Mouse (Mus musculus): Measurements from ENCODE around the gene Cerk.
"Not testable (repeated sequence)": the region's sequence is repeated elsewhere in the genome, so short reads cannot be mapped to it uniquely, and the experiment has no call there.

Gene Cerk

DNA sequence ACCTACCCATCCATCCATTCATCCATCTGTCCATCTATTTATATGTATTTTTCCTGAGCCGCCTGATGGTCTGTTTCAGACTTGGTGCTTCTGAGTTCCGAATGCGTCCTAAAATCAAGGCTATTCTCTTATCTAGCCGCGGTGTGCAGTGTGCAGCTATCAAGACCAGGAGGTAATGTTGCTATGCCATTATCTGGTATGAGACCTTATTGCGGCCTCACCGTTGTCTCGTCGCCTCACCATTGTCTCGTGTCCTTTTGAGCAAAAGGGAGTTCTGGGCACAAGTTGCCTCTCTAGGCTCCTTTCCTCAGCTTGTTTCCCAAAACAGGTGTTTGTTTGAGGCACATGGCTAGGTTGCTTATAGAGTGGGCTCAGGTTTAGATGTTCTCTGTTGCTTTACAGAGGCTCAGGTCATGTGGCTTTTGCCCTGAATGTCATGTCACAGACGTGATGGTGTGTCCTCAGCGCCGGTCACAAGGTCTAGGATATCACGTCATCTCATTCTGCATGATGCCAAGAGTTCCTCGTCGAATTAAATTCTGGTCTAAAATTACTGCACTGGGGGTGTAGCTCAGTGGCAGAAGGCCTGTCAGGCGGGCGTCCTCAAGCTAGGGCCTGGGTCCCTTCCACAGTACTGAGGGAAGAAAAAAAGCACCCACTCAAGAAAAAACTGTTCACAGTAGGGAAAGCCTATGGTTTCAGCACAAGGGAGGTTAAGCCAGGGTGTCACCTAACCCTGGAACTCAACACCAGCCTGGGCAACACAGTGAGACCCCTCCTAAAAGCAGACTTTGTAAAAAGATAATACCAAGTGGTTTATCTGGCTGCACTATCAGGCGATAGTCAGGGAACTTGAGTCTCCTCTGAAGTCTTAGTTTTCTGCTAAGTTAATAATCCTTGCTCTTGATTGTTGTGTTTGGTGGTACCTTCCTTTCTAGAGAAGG lies 81.3 kb downstream of the Cerk start:
- in situ Hi-C loops (cut with MboI; ENCODE audit: unreplicated experiment in 2 of 2): no loop called here

DNA sequence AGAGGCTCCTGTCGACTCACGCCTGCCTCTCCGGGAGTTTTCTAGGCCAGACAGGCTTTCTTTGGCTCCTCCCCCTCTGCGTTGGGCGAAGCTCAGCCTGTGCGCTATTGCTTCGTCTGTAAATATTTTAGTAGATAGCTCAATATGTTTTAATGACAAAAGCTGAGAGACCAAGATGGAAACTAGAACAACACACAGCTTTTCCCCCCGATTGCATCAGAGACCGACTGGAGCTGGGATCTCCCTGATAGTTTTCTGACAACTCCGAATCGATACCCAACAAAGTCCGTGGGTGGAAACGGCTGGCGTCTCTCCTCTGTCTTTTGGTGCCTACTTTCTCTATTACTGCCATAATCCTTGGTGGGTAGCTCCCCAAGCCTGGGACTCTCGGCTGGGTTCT lies 83.6 kb downstream of the Cerk start:
- in situ Hi-C loops (cut with MboI; ENCODE audit: unreplicated experiment in 2 of 2): no loop called here

DNA sequence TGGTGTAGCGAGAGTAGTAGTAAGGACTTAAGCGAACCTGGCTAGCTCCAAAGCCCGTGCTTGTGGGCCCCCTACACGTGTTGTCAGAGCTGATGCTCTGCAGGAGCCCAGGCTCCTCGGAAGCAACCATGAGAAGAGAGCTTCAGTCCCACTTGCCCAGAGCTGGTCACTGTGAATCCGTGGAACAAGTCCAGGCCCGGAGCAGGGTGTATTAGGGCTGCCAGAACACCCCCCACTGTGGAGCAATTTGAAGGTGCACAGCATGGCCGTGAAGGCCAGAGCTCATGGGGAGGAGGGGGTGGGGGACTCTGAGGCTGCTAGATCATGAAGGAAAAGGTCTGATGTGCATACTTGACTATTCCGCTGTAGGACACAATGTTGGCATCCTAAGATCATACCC lies 84.4 kb downstream of the Cerk start:
- in situ Hi-C loops (cut with MboI; ENCODE audit: unreplicated experiment in 2 of 2): no loop called here

DNA sequence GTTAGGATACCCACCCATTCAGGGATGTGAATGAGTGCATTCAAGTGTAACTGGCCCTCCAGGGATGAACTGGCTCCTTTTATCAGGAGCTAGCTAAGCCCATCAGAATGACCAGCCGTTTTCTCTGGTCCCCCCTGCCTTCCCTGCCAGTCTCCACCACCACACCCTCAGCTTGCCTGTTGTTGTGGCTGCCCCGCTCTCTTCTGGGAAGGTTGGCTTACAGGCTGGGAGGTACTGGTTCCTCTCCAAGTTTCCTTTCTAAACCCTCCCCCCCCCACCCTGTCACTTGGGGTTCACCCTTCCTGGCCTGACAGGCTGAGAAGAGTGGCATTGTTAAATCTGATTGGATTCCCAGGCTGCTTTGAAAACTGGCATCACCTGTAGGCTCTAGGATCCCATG lies 88.1 kb downstream of the Cerk start:
- in situ Hi-C loops (cut with MboI; ENCODE audit: unreplicated experiment in 2 of 2): no loop called here

DNA sequence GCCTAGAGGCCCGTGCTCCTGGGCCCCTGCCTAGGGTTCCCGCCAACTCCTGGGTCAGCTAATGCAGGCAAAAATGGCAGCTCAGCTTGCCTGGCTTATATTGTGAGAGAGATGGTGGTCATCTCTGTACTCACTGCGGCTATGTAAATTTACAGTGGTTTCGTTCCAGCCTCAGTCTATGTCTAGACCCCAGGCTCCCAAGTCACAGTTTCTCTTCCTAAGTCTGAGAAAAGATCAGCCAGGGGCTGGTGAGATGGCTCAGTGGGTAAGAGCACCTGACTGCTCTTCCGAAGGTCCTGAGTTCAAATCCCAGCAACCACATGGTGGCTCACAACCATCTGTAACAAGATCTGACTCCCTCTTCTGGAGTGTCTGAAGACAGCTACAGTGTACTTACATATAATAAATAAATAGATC lies 89.3 kb downstream of the Cerk start:
- in situ Hi-C loops (cut with MboI; ENCODE audit: unreplicated experiment in 2 of 2): not testable (repeated sequence)

DNA sequence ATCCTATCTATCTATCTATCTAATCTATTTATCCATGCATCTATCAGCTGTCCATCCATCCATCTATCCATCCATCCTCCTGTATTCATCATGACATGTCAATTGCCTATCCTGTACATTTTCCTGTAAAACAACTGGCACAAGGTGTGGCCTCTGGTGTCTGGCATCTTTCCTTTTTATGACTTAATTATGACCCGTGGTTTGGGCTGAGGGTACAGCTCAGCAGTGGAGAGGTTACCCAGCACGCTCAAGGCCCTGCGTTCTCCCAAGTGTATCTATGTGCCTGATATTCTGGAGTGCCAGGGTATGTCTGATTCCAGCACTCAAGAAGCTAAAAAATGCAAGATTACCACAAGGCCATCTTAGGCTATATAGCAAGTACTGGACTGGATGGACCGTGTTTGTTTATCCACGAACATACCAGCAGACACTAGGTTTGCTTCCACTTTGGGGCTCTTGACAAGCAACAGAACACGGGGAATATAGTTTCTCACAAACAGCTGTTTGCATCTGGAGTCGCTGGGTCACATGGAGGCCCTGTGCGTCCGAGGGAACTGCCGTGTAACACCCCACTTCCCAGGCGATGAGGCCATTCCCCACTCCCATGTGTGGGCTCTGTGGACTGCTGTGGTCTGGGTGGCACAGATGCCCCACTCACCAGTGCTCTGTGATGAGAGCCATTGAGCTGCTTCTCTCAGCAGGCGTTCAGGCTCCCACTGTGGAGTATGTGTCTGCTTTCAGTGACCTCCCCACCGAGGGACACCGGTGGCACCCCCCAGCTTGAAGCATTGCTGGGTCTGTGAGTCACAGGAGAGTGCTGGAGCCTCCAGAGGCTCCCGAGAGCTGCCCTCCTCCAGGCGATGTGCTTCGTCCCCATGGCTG lies 90.0 kb downstream of the Cerk start:
- in situ Hi-C loops (cut with MboI; ENCODE audit: unreplicated experiment in 2 of 2): no loop called here

DNA sequence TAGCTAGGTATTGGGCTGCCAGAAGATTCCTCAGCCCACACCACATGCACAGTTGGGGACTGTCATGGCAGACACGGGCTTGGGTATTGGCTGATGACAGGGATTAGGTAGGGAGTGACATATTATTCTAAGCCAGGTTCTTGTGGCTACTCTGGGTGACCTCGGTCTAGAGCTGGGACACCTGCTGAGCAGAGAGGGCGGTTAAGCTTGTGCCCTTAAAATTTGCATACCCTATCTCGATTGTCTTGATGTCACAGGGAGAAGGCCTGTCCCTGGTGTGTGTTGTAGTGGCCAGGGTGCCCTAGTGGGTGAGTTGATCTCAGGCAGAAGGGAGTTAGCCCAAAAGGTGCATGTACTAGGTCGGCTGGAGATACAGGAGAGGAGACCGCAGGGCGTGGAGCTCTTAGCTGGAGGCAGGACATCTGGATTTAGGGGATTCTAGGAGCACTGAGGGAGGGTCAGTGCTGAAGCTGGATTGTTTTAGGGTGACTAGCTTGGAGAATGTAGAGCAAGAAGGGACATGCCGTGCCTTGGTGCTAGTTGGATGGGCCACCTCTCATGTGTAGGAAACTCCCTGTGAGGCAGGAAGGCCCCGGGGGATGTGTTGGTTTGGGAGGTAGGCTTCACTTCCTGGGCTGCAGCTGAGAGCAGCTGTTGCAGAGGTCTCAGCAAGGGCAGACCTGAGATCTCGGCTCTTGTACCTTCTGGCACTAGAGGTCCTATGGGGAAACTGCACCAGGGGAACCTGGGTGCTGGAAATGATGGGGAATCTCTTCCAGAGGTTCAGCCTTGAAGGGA lies 91.4 kb downstream of the Cerk start:
- in situ Hi-C loops (cut with MboI; ENCODE audit: unreplicated experiment in 2 of 2): no loop called here

DNA sequence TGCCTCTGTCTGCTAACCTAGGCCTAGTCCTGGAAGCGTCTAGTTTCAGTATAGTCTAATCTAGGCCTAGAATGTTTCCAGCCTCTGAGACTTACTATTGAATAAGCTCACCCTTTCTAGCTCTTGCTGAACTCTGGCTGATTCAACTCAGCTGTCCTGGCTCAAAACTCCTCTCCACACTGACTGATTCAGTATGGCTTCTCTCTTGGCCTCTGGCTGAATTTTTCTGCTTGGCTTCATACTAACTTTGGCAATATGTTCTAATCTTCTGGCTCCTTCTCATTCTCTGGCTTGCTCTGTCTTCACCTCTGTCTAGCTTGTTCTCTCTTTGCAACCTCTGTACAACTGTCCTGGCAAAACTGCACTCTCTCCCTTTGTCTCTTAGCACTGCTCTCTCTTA lies 92.7 kb downstream of the Cerk start:
- in situ Hi-C loops (cut with MboI; ENCODE audit: unreplicated experiment in 2 of 2): no loop called here

DNA sequence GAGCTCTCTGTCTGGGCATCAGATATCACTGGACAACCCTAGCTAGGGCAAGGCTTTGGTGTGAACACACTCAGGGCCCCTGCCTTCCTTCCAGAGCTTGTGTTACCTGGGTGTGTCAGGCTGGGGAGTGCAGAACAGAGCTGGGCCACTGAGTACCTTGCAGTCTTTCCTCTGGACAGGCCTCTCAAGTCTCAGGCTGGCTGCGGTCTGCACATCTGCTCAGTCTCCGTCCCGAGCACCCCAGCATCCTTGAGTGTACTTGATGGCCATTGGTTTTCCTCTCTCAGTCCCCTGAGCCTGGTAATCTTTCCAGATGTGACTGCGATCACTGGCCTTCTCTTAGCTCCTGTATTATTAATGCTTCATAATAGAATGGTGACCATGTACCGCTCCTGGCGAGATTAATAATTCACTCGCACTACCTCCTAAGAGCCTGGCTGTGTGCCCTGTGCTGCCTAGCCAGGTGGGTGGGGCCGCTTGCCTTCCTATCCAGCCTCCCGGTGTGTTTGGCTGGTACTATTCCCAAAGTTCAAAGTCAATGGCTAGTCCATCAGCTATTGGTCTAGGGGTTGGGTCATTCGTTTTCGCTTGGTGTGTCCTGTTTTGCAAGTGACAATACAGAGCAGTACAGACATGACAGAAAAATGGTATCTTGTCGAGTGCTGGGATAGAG lies 93.8 kb downstream of the Cerk start:
- in situ Hi-C loops (cut with MboI; ENCODE audit: unreplicated experiment in 2 of 2): no loop called here

DNA sequence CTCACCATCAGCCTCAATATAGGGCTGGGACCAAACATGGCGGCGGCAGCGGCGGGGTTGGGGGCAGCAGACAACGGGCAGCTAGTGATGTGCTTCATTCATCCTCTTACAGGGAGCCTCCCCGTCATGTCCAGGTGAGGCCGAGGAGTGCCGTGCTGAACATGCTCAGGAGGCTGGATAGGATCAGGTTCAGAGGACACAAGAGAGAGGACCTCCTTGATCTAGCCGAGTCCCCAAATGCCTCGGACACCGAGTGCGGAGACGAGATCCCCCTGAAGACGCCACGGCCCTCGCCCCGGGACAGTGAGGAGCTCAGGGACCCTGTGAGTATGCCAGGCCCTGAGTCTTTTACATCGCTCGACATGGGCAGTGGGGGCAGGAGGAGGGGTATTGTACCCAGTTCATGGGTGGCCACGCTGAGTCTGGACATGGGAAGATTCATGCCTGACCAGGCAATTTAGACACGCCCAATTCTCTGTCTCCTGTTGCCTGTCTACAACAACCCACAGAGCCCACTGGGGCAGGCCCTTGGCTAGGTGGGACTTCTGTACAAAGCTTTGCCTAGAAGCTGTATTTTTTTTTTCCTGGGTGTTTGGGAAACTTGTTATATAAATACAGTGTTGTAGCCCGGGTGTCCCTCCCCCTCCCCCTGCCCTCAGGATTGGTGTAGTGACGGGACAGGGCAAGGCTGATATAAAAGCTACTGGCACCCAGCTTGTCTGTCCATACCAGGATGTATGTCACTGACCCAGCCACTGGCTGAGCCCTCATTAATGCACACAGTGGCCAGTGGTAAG lies 94.5 kb downstream of the Cerk start:
- in situ Hi-C loops (cut with MboI; ENCODE audit: unreplicated experiment in 2 of 2): no loop called here

DNA sequence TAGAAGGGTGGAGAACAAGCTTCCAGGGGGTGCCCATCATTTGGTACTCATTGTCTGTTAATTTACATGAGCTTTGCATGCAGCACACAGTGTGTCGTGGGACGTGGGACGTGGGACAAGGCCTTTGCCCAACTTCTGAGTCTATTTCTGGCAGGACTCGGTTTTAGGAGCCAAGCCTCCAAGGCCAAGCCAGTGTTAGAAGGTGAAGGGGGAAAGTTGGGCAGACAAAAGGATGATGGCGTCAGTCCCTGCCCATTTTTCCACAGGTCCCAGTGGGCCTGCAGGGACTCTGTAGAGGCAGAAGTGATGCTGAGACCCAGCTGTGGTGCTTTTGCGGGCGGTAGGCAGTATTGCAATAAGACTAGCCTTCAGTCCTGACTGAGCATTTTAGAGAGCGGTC lies 95.4 kb downstream of the Cerk start:
- in situ Hi-C loops (cut with MboI; ENCODE audit: unreplicated experiment in 2 of 2): no loop called here

DNA sequence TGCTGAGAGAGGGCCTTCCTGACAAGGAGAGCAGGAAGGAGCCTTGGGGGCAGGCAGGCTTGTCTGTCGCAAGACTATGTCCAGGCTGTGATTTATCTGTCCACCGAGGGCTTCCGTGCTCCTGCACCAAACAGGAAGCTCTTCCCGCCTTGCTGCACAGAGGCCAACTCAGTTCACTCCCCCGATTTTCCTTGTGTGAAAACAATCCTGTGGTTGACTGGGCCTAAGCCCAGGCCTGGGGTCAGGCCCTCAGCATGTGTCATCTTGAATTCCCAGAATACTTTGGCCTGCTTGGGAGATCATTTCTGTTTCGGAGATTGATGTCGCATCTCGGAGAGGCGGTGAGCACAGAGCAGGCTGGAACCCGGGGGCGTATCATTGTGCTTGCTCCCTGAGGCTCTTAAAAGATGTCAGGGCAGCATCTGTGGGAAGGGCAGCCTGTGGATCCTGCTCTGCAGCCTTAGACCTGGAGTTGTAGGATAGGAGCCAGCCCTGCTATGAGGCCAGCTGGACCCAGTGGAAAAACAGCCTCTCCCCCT lies 95.9 kb downstream of the Cerk start:
- in situ Hi-C loops (cut with MboI; ENCODE audit: unreplicated experiment in 2 of 2): no loop called here

Data from v-Abl transformed pro-B cells (cell line).